Mouse (Mus musculus) frontal cortex, postnatal 36 days (tissue): ENCODE data around the gene Olfr744.
"Not testable (repeated sequence)": the region's sequence is repeated elsewhere in the genome, so short reads cannot be mapped to it uniquely, and the experiment has no call there.

Experiments used
- DNase-seq, 2 experiments: peaks; one replicate each; pipeline ENCODE4 v3.0.0; 2022; ENCODE audit warnings: low spot score in 2 of 2

Gene Olfr744

DNA sequence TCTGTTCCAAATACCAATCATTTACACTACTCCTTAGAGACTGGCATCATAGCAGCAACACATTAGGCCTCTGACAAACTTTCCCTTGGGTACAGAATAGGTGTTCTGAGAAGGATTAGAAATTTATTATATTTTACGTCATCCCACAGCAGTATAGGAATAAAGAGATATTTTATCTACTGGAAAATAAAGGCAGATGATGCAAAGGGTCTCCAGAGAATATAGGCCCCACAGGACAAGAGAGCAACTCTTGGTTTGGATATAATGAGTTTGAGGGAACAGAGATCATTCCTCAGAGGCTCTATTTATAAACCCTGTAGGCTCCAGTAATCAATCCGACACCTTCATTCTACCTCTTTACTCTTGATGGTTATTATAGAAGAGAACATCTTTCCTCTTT is at the start of gene Olfr744:
Gene Olfr744, plus strand, starts transcription at position 301 of the 400 bp plus-strand sequence.
- DNase-seq, result no peak

DNA sequence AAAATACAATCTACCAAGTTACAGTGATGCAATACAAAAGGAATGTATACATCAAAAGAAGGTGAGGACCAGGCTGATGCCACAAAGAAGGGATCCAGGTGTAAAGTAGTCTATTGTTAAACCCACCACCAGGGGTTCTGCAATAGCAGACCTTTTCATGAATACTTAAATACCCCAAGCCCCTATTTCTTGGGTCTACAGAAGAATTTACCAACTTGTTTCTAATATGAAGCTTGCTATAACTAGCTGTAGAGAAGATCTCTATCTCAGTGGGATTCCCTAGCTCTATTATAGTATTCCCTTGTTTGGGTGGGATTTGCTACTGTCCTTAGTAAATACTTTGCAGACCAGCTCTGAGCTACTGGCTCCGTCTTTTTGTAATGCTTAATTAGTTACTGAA is 41.6 kb upstream of the Olfr744 start:
- not testable (repeated sequence) for DNase-seq

DNA sequence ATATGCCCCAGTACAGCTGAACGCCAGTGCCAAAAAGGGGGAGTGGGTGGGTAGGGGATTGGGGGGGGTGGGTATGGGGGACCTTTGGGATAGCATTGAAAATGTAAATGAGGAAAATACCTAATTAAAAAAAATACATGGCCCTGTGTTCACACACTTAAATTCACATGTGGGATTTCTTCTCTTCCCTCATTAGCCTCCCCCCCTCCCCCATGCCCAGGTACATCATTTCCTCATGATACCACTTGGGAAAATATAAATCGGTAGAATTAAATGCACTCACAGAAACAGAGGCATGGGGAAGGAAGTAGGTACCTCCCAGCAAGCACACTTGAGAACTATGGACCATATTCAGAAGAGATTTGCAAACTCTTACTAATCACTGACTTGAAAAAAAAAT is 24.4 kb downstream of the Olfr744 start, which contains the start of gene Olfr745:
Gene Olfr745, plus strand, starts transcription at position 301 of the 400 bp plus-strand sequence.
- no peak for DNase-seq

DNA sequence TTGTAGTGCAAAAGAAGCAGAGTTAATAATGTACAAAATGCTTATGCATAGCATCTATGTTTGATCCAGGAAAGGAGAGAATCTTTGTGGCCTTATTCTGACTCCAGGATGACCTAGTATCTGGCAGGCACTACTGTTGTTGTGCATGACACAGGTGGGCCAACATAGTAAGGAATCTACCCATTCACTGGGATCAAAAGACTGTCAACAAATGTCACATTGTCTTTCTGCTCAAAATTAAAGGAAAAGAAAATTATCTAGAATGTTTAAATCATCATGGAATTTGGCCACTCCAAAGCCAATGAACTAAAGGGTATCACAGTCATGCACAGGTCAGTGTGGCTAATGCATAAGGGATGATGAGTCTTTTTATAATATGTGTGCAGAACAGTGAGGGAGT is 32.1 kb downstream of the Olfr744 start, which contains the start of gene Olfr746:
Gene Olfr746, plus strand, starts transcription at position 301 of the 400 bp plus-strand sequence.
- no peak for DNase-seq
